Mouse (Mus musculus) left cerebral cortex, postnatal 10 days (tissue): ENCODE data around the gene C1qtnf7. TPM values are rescaled to one million over a fixed set of nuclear protein-coding genes. Genes with fewer than 3 reads are reported as not detected.

Experiments used
- total RNA-seq, 2 experiments: library from RNA; stranded (reverse); gene quantifications; 2 replicates each; pipeline ENCODE4 v1.2.3; 2021

C1qtnf7 gene
- total RNA-seq, 2 experiments from 2014 or later: 1.3 to 1.6 TPM

Other genes with a start within 250 kb of the C1qtnf7 start
- 10 to 100 TPM in 1 of 2 experiments, 1 to 10 TPM in 1; 9.5 to 11.0 TPM for gene Cc2d2a, start 146.8 kb downstream of the C1qtnf7 start, total RNA-seq